Mouse (Mus musculus): ENCODE data around the gene Zdhhc20.
"Not testable (repeated sequence)": the region's sequence is repeated elsewhere in the genome, so short reads cannot be mapped to it uniquely, and the experiment has no call there.

- 0 out of 2 replicates have a peak, but pooled peaks have one; percentile 14 for TF ChIP-seq CTCF (IDR thresholded peaks at IDR 0.05)
- not testable (repeated sequence) for TF ChIP-seq EP300 (IDR thresholded peaks at IDR 0.05)
These were observed 34.0 kb downstream of the Zdhhc20 start for GRCm38 (mm10) chr14:57856037-57856436.
